Mouse (Mus musculus) stomach, postnatal 0 days (tissue): Measurements from ENCODE around the gene Smoc1. TPM values are rescaled to one million over a fixed set of nuclear protein-coding genes. Genes with fewer than 3 reads are reported as not detected.

Source experiments
- ATAC-seq: fragments of 200-750 bp; cut with Nextera tagmentation; 2 replicates; pipeline ENCODE4 v1.8.0; 2017; ENCODE audit not compliant: low FRiP score, low TSS enrichment
- DNase-seq: peaks from one replicate; pipeline ENCODE4 v3.0.0-alpha.2; 2016; ENCODE audit warnings: low spot score
- H3K27ac ChIP-seq: fragments of 300-500 bp; sonication (generic); replicated peaks from 2 replicates; pipeline ENCODE4 v1.5.1; 2014; ENCODE audit warnings: mild to moderate bottlenecking, control low read depth
- H3K27me3 ChIP-seq: fragments of 300-500 bp; sonication (generic); 2 replicates; pipeline ENCODE4 v1.6.1; 2014; ENCODE audit warnings: low read length; ENCODE audit not compliant: control insufficient read depth, insufficient read depth
- H3K36me3 ChIP-seq: fragments of 300-500 bp; sonication (generic); 2 replicates; pipeline ENCODE4 v1.6.1; 2014; ENCODE audit warnings: low read length, mixed read lengths; ENCODE audit not compliant: control insufficient read depth, insufficient read depth
- H3K4me1 ChIP-seq: fragments of 300-500 bp; sonication (generic); replicated peaks from 2 replicates; pipeline ENCODE4 v1.6.1; 2014; ENCODE audit warnings: antibody characterized with exemption; ENCODE audit not compliant: control insufficient read depth, insufficient read depth
- H3K4me2 ChIP-seq: fragments of 300-500 bp; sonication (generic); replicated peaks from 2 replicates; pipeline ENCODE4 v1.6.1; 2014; ENCODE audit warnings: low read depth, mild to moderate bottlenecking, control low read depth, moderate library complexity
- H3K4me3 ChIP-seq: fragments of 300-500 bp; sonication (generic); 2 replicates; pipeline ENCODE4 v1.5.1; 2014; ENCODE audit warnings: low read depth, low read length, control low read depth
- H3K9ac ChIP-seq: fragments of 300-500 bp; sonication (generic); 2 replicates; pipeline ENCODE4 v1.6.1; 2014; ENCODE audit warnings: mild to moderate bottlenecking, low read length, control low read depth, mixed read lengths
- H3K9me3 ChIP-seq: fragments of 300-500 bp; sonication (generic); 2 replicates; pipeline ENCODE4 v1.6.1; 2016; ENCODE audit warnings: low read length; ENCODE audit not compliant: control insufficient read depth
- CTCF ChIP-seq: IDR thresholded peaks from 2 replicates; pipeline ENCODE4 v1.5.1; 2016; ENCODE audit warnings: antibody characterized with exemption, low read depth, mild to moderate bottlenecking, moderate library complexity
- EP300 ChIP-seq: optimal IDR thresholded peaks from 2 replicates; pipeline ENCODE3; 2016; ENCODE audit warnings: antibody characterized with exemption
- WGBS: fragments of 180-500 bp; shearing (Covaris S2); extraction: QIAGEN DNeasy Blood & Tissue Kit; methylation state at CpG from one replicate; pipeline ENCODE4 v1.1.7; 2014; 5-methylcytosine and 5-hydroxymethylcytosine counted together
- polyA plus RNA-seq: library from polyadenylated mRNA; unstranded; fragments of >200 nt; fragmentation: Nextera tagmentation; extraction: Ambion mirVana; gene quantifications from 2 replicates; pipeline ENCODE4 v1.2.1, GENCODE M21; 2015

The Smoc1 gene
- polyA plus RNA-seq, 1 experiment from 2014 or later = 0.65 TPM

GRCm38 (mm10) chr12:81104546-81104945, 77.9 kb downstream of the Smoc1 start:
- WGBS = 79% methylated on average over 14 of the region's 14 CpGs
- no peak for DNase-seq
- H3K36me3 ChIP-seq = no peaks in the 10 kb centered on the region
- no peak overlapping the region for H3K9ac ChIP-seq
- H3K27ac ChIP-seq = no peak overlapping the region
- TF ChIP-seq CTCF (no peak), EP300 (no peak)
- no peaks in the 10 kb centered on the region for H3K4me1 ChIP-seq
- ATAC-seq = no peak
- H3K4me2 ChIP-seq = no peak overlapping the region
- no peaks in the 10 kb centered on the region for H3K9me3 ChIP-seq
- no peaks in the 10 kb centered on the region for H3K27me3 ChIP-seq
- H3K4me3 ChIP-seq = no peak overlapping the region

GRCm38 (mm10) chr12:81105721-81106633, 79.4 kb downstream of the Smoc1 start:
- Histone ChIP-seq H3K36me3 (no peaks in the 10 kb centered on the region), H3K27me3 (no peaks in the 10 kb centered on the region), H3K9me3 (no peaks in the 10 kb centered on the region), H3K4me3 (no peak overlapping the region), H3K4me2 (no peak overlapping the region), H3K4me1 (no peaks in the 10 kb centered on the region), H3K9ac (no peak overlapping the region), H3K27ac (no peak overlapping the region)
- TF ChIP-seq CTCF = no peak
- TF ChIP-seq EP300 = no peak
- ATAC-seq = no peak
- DNase-seq = no peak
- 81% methylated on average over 12 of the region's 12 CpGs for WGBS

- ATAC-seq = no peak
- 63% methylated on average over 14 of the region's 14 CpGs for WGBS
Observed at GRCm38 (mm10) chr12:81107278-81108100, 80.9 kb downstream of the Smoc1 start.

GRCm38 (mm10) chr12:81108600-81109011, 82.0 kb downstream of the Smoc1 start:
- no peak overlapping the region for H3K9ac ChIP-seq
- ATAC-seq (peak; percentile 82), DNase-seq (peak; percentile 52)
- no peak overlapping the region for H3K27ac ChIP-seq
- H3K4me3 ChIP-seq = no peak overlapping the region
- H3K27me3 ChIP-seq = no peaks in the 10 kb centered on the region
- H3K4me1 ChIP-seq = no peaks in the 10 kb centered on the region
- 27% methylated on average over 7 of the region's 7 CpGs for WGBS
- no peak for TF ChIP-seq EP300
- no peak for TF ChIP-seq CTCF
- no peak overlapping the region for H3K4me2 ChIP-seq
- no peaks in the 10 kb centered on the region for H3K36me3 ChIP-seq
- no peaks in the 10 kb centered on the region for H3K9me3 ChIP-seq

More at GRCm38 (mm10) chr12:81107278-81108100, 80.9 kb downstream of the Smoc1 start:
- TF ChIP-seq CTCF (no peak), EP300 (no peak)
- no peaks in the 10 kb centered on the region for H3K9me3 ChIP-seq
- no peak overlapping the region for H3K4me3 ChIP-seq
- H3K4me2 ChIP-seq = no peak overlapping the region
- no peak overlapping the region for H3K9ac ChIP-seq
- no peak overlapping the region for H3K27ac ChIP-seq
- DNase-seq = no peak
- H3K4me1 ChIP-seq = no peaks in the 10 kb centered on the region
- H3K27me3 ChIP-seq = no peaks in the 10 kb centered on the region
- no peaks in the 10 kb centered on the region for H3K36me3 ChIP-seq

GRCm38 (mm10) chr12:81110006-81110405, 83.4 kb downstream of the Smoc1 start:
- Histone ChIP-seq H3K9me3 (no peaks in the 10 kb centered on the region), H3K36me3 (no peaks in the 10 kb centered on the region), H3K4me3 (no peak overlapping the region), H3K27me3 (no peaks in the 10 kb centered on the region), H3K4me1 (no peaks in the 10 kb centered on the region), H3K27ac (no peak overlapping the region), H3K9ac (no peak overlapping the region), H3K4me2 (no peak overlapping the region)
- ATAC-seq (no peak), DNase-seq (no peak)
- no peak for TF ChIP-seq CTCF
- TF ChIP-seq EP300 = no peak
- 82% methylated on average over 3 of the region's 3 CpGs for WGBS

GRCm38 (mm10) chr12:81112321-81112720, 85.7 kb downstream of the Smoc1 start:
- ATAC-seq (no peak), DNase-seq (no peak)
- Histone ChIP-seq H3K4me2 (no peak overlapping the region), H3K27ac (no peak overlapping the region), H3K4me1 (no peaks in the 10 kb centered on the region), H3K27me3 (no peaks in the 10 kb centered on the region), H3K4me3 (no peak overlapping the region), H3K9me3 (no peaks in the 10 kb centered on the region), H3K36me3 (no peaks in the 10 kb centered on the region), H3K9ac (no peak overlapping the region)
- TF ChIP-seq CTCF (no peak), EP300 (no peak)
- WGBS = 91% methylated on average over 4 of the region's 4 CpGs
